Mouse (Mus musculus): ENCODE measurements around the gene Gm10719. TPM values are rescaled to one million over a fixed set of nuclear protein-coding genes. Genes with fewer than 3 reads are reported as not detected.
"Not testable (repeated sequence)": the region's sequence is repeated elsewhere in the genome, so short reads cannot be mapped to it uniquely, and the experiment has no call there.

Gm10719 gene
- polyA plus RNA-seq (2015; fragmentation: Nextera tagmentation; extraction: Ambion mirVana) = 0.28 TPM in 1 of 2 replicates, not detected in the other

DNA sequence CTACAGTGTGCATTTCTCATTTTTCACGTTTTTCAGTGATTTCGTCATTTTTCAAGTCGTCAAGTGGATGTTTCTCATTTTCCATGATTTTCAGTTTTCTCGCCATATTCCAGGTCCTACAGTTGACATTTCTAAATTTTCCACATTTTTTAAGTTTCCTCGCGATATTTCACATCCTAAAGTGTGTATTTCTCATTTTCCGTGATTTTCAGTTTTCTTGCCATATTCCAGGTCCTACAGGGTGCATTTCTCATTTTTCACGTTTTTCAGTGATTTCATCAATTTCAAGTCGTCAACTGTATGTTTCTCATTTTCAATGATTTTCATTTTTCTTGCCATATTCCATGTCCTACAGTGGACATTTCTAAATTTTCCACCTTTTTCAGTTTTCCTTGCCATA, at the start of gene Gm10719:
TSS of gene Gm10719 (plus strand) at position 301 of the 400 bp plus-strand sequence.
- WGBS = 47% methylated on average over 2 of the region's 9 CpGs
- H3K27me3 ChIP-seq (replicated peaks); H3K9ac ChIP-seq; H3K4me3 ChIP-seq; H3K27ac ChIP-seq (replicated peaks); H3K4me2 ChIP-seq; H3K4me1 ChIP-seq; H3K9me3 ChIP-seq; ATAC-seq (ENCODE audit: extremely low read depth, insufficient number of reproducible peaks, low FRiP score, low TSS enrichment); H3K36me3 ChIP-seq: not testable (repeated sequence)

DNA sequence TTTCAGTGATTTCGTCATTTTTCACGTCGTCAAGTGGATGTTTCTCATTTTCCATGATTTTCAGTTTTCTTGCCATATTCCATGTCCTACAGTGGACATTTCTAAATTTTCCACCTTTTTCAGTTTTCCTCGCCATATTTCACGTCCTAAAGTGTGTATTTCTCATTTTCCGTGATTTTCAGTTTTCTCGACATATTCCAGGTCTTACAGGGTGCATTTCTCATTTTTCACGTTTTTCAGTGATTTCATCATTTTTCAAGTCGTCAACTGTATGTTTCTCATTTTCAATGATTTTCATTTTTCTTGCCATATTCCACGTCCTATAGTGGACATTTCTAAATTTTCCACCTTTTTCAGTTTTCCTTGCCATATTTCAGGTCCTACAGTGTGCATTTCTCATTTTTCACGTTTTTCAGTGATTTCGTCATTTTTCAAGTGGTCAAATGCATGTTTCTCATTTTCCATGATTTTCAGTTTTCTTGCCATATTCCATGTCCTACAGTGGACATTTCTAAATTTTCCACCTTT, 16.7 kb upstream of the Gm10719 start, which contains the start of gene Gm10722:
TSS of gene Gm10722 (plus strand) at position 478 of the 528 bp plus-strand sequence.
- not testable (repeated sequence) for H3K4me1 ChIP-seq; H3K27me3 ChIP-seq (replicated peaks); H3K9me3 ChIP-seq; H3K4me2 ChIP-seq; H3K9ac ChIP-seq; ATAC-seq (ENCODE audit: extremely low read depth, insufficient number of reproducible peaks, low FRiP score, low TSS enrichment); H3K4me3 ChIP-seq; H3K27ac ChIP-seq (replicated peaks); H3K36me3 ChIP-seq
- WGBS = 69% methylated on average over 12 of the region's 12 CpGs

DNA sequence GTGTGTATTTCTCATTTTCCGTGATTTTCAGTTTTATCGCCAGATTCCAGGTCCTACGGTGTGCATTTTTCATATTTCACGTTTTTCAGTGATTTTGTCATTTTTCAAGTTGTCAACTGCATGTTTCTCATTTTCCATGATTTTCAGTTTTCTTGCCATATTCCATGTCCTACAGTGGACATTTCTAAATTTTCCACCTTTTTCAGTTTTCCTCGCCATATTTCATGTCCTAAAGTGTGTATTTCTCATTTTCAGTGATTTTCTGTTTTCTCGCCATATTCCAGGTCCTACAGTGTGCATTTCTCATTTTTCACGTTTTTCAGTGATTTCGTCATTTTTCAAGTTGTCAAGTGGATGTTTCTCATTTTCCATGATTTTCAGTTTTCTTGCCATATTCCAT, 16.2 kb upstream of the Gm10719 start:
- H3K27me3 ChIP-seq (replicated peaks); H3K4me1 ChIP-seq; H3K4me3 ChIP-seq; ATAC-seq (ENCODE audit: extremely low read depth, insufficient number of reproducible peaks, low FRiP score, low TSS enrichment); H3K36me3 ChIP-seq; H3K9ac ChIP-seq; H3K27ac ChIP-seq (replicated peaks); H3K4me2 ChIP-seq; H3K9me3 ChIP-seq: not testable (repeated sequence)
- 59% methylated on average over 8 of the region's 8 CpGs for WGBS

DNA sequence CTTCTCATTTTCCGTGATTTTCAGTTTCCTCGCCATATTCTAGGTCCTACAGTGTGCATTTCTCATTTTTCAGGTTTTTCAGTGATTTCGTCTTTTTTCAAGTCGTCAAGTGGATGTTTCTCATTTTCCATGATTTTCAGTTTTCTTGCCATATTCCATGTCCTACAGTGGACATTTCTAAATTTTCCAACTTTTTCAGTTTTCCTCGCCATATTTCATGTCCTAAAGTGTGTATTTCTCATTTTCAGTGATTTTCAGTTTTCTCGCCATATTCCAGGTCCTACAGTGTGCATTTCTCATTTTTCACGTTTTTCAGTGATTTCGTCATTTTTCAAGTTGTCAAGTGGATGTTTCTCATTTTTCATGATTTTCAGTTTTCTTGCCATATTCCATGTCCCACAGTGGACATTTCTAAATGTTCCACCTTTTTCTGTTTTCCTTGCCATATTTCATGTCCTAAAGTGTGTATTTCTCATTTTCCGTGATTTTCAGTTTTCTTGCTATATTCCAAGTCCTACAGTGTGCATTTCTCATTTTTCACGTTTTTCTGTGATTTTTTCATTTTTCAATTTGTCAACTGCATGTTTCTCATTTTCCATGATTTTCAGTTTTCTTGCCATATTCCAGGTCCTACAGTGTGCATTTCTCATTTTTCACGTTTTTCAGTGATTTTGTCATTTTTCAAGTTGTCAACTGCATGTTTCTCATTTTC, 15.1 kb upstream of the Gm10719 start:
- H3K4me1 ChIP-seq; H3K9ac ChIP-seq; H3K9me3 ChIP-seq; H3K27ac ChIP-seq (replicated peaks); H3K36me3 ChIP-seq; H3K4me2 ChIP-seq; H3K4me3 ChIP-seq; H3K27me3 ChIP-seq (replicated peaks): not testable (repeated sequence)
- peak; percentile 77 for ATAC-seq (ENCODE audit: extremely low read depth, insufficient number of reproducible peaks, low FRiP score, low TSS enrichment)
- 64% methylated on average over 9 of the region's 11 CpGs for WGBS

DNA sequence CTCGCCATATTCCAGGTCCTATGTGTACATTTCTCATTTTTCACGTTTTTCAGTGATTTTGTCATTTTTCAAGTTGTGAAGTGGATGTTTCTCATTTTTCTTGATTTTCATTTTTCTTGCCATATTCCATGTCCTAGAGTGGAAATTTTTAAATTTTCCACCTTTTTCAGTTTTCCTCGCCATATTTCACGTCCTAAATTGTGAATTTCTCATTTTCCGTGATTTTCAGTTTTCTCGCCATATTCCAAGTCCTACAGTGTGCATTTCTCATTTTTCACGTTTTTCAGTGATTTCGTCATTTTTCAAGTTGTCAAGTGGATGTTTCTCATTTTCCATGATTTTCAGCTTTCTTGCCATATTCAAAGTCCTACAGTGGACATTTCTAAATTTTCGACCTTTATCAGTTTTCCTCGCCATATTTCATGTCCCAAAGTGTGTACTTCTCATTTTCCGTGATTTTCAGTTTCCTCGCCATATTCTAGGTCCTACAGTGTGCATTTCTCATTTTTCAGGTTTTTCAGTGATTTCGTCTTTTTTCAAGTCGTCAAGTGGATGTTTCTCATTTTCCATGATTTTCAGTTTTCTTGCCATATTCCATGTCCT, 14.3 kb upstream of the Gm10719 start, which contains the start of gene Gm11168:
TSS of gene Gm11168 (plus strand) at position 553 of the 603 bp plus-strand sequence.
- H3K9me3 ChIP-seq = peaks cover 12% of the 10 kb centered on the region
- H3K9ac ChIP-seq; H3K4me3 ChIP-seq; ATAC-seq (ENCODE audit: extremely low read depth, insufficient number of reproducible peaks, low FRiP score, low TSS enrichment); H3K36me3 ChIP-seq; H3K4me1 ChIP-seq; H3K4me2 ChIP-seq; H3K27ac ChIP-seq (replicated peaks); H3K27me3 ChIP-seq (replicated peaks): not testable (repeated sequence)
- 68% methylated on average over 6 of the region's 14 CpGs for WGBS

DNA sequence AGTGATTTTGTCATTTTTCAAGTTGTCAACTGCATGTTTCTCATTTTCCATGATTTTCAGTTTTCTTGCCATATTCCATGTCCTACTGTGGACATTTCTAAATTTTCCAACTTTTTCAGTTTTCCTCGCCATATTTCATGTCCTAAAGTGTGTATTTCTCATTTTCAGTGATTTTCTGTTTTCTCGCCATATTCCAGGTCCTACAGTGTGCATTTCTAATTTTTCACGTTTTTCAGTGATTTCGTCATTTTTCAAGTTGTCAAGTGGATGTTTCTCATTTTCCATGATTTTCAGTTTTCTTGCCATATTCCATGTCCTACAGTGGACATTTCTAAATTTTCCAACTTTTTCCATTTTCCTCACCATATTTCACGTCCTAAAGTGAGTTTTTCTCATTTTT, 11.0 kb upstream of the Gm10719 start:
- H3K4me1 ChIP-seq; H3K4me2 ChIP-seq; H3K9ac ChIP-seq; ATAC-seq (ENCODE audit: extremely low read depth, insufficient number of reproducible peaks, low FRiP score, low TSS enrichment); H3K4me3 ChIP-seq; H3K36me3 ChIP-seq; H3K27me3 ChIP-seq (replicated peaks); H3K27ac ChIP-seq (replicated peaks): not testable (repeated sequence)
- 76% methylated on average over 1 of the region's 5 CpGs for WGBS
- H3K9me3 ChIP-seq = peaks cover 15% of the 10 kb centered on the region

DNA sequence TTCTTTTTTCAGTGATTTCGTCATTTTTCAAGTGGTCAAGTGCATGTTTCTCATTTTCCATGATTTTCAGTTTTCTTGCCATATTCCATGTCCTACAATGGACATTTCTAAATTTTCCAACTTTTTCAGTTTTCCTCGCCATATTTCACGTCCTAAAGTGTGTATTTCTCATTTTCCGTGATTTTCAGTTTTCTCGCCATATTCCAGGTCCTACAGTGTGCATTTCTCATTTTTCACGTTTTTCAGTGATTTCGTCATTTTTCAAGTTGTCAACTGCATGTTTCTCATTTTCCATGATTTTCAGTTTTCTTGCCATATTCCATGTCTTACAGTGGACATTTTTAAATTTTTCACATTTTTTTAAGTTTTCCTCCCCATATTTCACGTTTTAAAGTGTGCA, 10.6 kb upstream of the Gm10719 start:
- WGBS = 68% methylated on average over 8 of the region's 8 CpGs
- H3K4me2 ChIP-seq; H3K9ac ChIP-seq; H3K4me1 ChIP-seq; H3K27ac ChIP-seq (replicated peaks); H3K36me3 ChIP-seq; H3K27me3 ChIP-seq (replicated peaks); H3K4me3 ChIP-seq: not testable (repeated sequence)
- peak; percentile 62 for ATAC-seq (ENCODE audit: extremely low read depth, insufficient number of reproducible peaks, low FRiP score, low TSS enrichment)
- peaks cover 15% of the 10 kb centered on the region for H3K9me3 ChIP-seq

DNA sequence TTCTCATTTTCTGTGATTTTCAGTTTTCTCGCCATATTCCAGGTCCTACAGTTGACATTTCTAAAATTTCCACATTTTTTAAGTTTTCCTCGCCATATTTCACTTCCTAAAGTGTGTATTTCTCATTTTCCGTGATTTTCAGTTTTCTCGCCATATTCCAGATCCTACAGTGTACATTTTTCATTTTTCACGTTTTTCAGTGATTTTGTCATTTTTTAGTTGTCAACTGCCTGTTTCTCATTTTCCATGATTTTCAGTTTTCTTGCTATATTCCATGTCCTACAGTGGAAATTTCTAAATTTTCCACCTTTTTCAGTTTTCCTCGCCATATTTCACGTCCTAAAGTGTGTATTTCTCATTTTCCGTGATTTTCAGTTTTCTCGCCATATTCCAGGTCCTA, 9.9 kb upstream of the Gm10719 start:
- ATAC-seq (ENCODE audit: extremely low read depth, insufficient number of reproducible peaks, low FRiP score, low TSS enrichment); H3K4me3 ChIP-seq; H3K4me1 ChIP-seq; H3K9ac ChIP-seq; H3K27ac ChIP-seq (replicated peaks); H3K4me2 ChIP-seq; H3K27me3 ChIP-seq (replicated peaks); H3K36me3 ChIP-seq: not testable (repeated sequence)
- peaks cover 11% of the 10 kb centered on the region for H3K9me3 ChIP-seq
- WGBS = 59% methylated on average over 8 of the region's 9 CpGs

DNA sequence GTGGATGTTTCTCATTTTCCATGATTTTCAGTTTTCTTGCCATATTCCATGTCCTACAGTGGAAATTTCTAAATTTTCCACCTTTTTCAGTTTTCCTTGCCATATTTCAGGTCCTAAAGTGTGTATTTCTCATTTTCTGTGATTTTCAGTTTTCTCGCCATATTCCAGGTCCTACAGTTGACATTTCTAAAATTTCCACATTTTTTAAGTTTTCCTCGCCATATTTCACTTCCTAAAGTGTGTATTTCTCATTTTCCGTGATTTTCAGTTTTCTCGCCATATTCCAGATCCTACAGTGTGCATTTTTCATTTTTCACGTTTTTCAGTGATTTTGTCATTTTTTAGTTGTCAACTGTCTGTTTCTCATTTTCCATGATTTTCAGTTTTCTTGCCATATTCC, 7.9 kb upstream of the Gm10719 start:
- not testable (repeated sequence) for H3K9me3 ChIP-seq; H3K27me3 ChIP-seq (replicated peaks); H3K4me2 ChIP-seq; H3K4me1 ChIP-seq; H3K4me3 ChIP-seq; H3K36me3 ChIP-seq; H3K27ac ChIP-seq (replicated peaks); H3K9ac ChIP-seq
- WGBS = no CpG with 5 or more reads among the region's 5 CpGs
- ATAC-seq (ENCODE audit: extremely low read depth, insufficient number of reproducible peaks, low FRiP score, low TSS enrichment) = 0 out of 2 replicates have a peak, but pooled peaks have one; percentile 39

DNA sequence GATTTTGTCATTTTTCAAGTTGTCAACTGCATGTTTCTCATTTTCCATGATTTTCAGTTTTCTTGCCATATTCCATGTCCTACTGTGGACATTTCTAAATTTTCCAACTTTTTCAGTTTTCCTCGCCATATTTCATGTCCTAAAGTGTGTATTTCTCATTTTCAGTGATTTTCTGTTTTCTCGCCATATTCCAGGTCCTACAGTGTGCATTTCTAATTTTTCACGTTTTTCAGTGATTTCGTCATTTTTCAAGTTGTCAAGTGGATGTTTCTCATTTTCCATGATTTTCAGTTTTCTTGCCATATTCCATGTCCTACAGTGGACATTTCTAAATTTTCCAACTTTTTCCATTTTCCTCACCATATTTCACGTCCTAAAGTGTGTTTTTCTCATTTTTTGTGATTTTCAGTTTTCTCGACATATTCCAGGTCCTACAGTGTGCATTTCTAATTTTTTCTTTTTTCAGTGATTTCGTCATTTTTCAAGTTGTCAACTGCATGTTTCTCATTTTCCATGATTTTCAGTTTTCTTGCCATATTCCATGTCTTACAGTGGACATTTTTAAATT, 5.1 kb upstream of the Gm10719 start:
- not testable (repeated sequence) for H3K4me2 ChIP-seq; H3K4me1 ChIP-seq; ATAC-seq (ENCODE audit: extremely low read depth, insufficient number of reproducible peaks, low FRiP score, low TSS enrichment); H3K36me3 ChIP-seq; H3K27ac ChIP-seq (replicated peaks); H3K9ac ChIP-seq; H3K27me3 ChIP-seq (replicated peaks); H3K9me3 ChIP-seq; H3K4me3 ChIP-seq
- 81% methylated on average over 3 of the region's 7 CpGs for WGBS

DNA sequence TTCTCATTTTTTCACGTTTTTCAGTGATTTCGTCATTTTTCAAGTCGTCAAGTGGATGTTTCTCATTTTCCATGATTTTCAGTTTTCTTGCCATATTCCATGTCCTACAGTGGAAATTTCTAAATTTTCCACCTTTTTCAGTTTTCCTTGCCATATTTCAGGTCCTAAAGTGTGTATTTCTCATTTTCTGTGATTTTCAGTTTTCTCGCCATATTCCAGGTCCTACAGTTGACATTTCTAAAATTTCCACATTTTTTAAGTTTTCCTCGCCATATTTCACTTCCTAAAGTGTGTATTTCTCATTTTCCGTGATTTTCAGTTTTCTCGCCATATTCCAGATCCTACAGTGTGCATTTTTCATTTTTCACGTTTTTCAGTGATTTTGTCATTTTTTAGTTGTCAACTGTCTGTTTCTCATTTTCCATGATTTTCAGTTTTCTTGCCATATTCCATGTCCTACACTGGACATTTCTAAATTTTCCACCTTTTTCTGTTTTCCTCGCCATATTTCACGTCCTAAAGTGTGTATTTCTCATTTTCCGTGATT, 4.4 kb upstream of the Gm10719 start, which contains the start of gene Gm10721:
TSS of gene Gm10721 (plus strand) at position 408 of the 547 bp plus-strand sequence.
- not testable (repeated sequence) for H3K4me2 ChIP-seq; H3K9me3 ChIP-seq; H3K9ac ChIP-seq; H3K27ac ChIP-seq (replicated peaks); H3K27me3 ChIP-seq (replicated peaks); H3K36me3 ChIP-seq; H3K4me1 ChIP-seq; H3K4me3 ChIP-seq
- peak; percentile 35; the same call in 1 of the 2 replicates for ATAC-seq (ENCODE audit: extremely low read depth, insufficient number of reproducible peaks, low FRiP score, low TSS enrichment)
- WGBS = no CpG with 5 or more reads among the region's 11 CpGs

All from heart, embryonic 13.5 days (tissue).